Mouse (Mus musculus) left cerebral cortex, adult 2 months (tissue): ENCODE data around the gene Ctsc. TPM values are rescaled to one million over a fixed set of nuclear protein-coding genes. Genes with fewer than 3 reads are reported as not detected.

Source experiments
- DNase-seq, 2 experiments: peaks; one replicate each; pipeline ENCODE4 v3.0.0; 2021 to 2022; ENCODE audit warnings: low spot score in 2 of 2, mixed read lengths in 1 of 2; ENCODE audit errors: extremely low spot score in 1 of 2
- H3K27ac ChIP-seq: fragments of 200-600 bp; 2 replicates; pipeline ENCODE4 v1.8.1; 2022
- H3K4me3 ChIP-seq: fragments of 200-600 bp; 2 replicates; pipeline ENCODE4 v1.8.1; 2022
- CTCF ChIP-seq: fragments of 200-600 bp; IDR thresholded peaks from 2 replicates; pipeline ENCODE4 v1.8.1; 2022; ENCODE audit warnings: antibody characterized with exemption, mild to moderate bottlenecking, moderate library complexity
- intact Hi-C: fragments of 180-260 bp; cut with DNase I; formaldehyde crosslinking; loops from one replicate; pipeline ENCODE4 v1.15.1; 2025
- total RNA-seq, 2 experiments: library from RNA; stranded (reverse); gene quantifications; 2 replicates each; pipeline ENCODE4 v1.2.3; 2021

The Ctsc gene
- total RNA-seq, 2 experiments from 2014 or later, result 8.7 to 9.6 TPM

DNA sequence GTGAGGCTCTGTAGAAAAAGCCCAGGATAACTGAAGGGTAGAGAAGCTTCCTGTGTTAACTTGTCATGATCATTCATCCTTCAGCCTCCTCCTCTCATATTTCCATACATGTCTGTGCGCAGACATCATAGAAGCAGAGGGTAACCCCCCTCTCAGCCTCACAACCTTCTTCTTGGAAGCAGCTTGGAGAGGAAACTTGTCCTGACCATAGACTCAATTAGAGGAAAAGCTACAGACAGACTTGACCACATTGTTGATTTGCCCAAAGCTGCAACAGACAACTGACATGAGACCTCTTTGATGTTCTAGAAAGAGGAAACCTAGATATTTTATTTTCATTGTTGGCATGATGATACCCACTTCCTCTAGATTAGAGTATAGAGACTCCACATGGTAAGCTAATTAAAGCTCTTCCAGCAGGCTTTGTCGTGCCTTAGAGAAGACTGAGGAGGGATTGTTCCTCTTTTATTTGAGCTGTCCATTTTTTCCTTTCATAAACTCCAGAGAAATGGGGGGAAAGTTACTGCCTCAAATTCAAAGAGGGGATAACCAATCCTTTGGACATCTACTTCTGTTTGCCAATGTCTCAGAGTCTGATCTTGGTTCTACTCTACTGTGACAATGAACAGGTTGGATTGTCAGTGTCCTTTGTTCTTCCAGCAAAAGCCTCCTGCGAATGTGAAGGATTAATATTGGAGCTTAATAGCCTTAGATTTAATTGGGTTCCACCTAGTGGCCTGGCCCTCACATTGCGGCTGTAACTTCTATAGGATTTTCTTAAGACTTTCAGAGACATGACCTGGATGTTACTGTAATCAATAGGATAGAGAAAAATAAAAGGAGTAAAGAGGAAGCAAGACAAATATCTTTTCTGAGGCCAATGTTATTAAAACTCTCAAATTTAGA, 79.2 kb downstream of the Ctsc start:
- no peak for DNase-seq
- TF ChIP-seq CTCF, result peak; percentile 73
- Histone ChIP-seq H3K27ac (no peak overlapping the region), H3K4me3 (no peak overlapping the region)
- intact Hi-C loops, result loop anchor here (1.0 to 2.0 kb wide), 2 partner anchors 260 to 770 kb away; no protein-coding TSS in a partner anchor

DNA sequence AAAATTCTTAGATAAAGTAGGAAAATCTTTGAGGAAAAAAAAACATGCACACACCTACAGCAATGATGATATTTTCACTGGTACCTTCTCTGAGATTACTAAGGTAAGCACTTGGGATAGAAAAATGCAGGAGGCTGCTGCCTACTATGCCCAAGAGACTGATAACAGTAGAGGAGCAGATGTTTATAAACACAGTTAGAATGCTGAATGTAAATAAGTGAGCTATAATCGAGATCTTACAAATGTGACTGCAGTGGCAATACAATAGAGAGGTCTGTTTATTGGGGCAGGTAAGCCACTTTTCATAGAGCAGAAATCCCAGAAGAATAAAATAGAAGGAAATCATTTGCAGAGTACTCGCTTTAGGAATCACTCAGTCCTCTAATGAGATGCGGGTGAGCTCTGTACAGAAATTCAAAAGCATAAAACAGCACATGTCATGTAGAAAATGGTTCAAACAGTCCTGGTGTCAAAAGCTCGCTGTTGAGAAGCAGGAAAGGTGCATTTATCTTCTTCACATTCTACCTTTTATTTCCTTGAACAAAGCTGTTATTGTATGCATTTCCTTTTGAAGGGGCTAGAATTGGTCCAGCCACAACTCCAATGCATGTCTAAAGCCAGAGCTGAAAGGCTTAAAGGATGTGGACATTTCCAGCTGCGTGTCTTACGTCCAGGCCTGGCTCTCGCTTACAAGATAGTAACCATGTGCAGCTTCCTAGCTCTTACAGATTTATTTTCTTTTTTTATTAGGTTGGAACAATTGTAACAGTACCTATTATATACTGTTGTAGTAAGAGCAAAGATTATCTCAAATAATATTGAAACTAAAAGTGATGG, 80.4 kb downstream of the Ctsc start:
- intact Hi-C loops, result no loop called here
- no peak for DNase-seq
- no peak for TF ChIP-seq CTCF
- no peak overlapping the region for H3K4me3 ChIP-seq
- H3K27ac ChIP-seq, result no peak overlapping the region

Other genes starting within 250 kb of the Ctsc start
- gene Rab38, start 152.2 kb downstream of the Ctsc start, total RNA-seq, result under 1 TPM; 0.43 to 0.51 TPM